Mouse (Mus musculus) frontal cortex, adult 2 months (tissue): ENCODE data around the gene Rab3b. TPM values are rescaled to one million over a fixed set of nuclear protein-coding genes. Genes with fewer than 3 reads are reported as not detected.
"Not testable (repeated sequence)": the region's sequence is repeated elsewhere in the genome, so short reads cannot be mapped to it uniquely, and the experiment has no call there.

Source experiments
- DNase-seq, 2 experiments: peaks; one replicate each; pipeline ENCODE4 v3.0.0; 2022; ENCODE audit warnings: low spot score in 1 of 2; ENCODE audit errors: extremely low spot score in 1 of 2
- polyA plus RNA-seq: library from polyadenylated mRNA; depleted of rRNA; stranded (reverse); fragments of >200 nt; gene quantifications from 2 replicates; pipeline ENCODE4 v1.2.3, GENCODE M21; 2012

Rab3b gene
- polyA plus RNA-seq, 1 experiment = 188 TPM

GRCm38 (mm10) chr4:108887456-108887855 lies 8.6 kb downstream of the Rab3b start:
- no peak for DNase-seq

GRCm38 (mm10) chr4:108890876-108891275 lies 12.0 kb downstream of the Rab3b start:
- DNase-seq = peak in 1 of 2 experiments; percentile 48

GRCm38 (mm10) chr4:108900421-108900820 lies 21.6 kb downstream of the Rab3b start:
- no peak for DNase-seq

- DNase-seq = no peak
These were observed 24.0 kb downstream of the Rab3b start for GRCm38 (mm10) chr4:108902886-108903285.

- no peak for DNase-seq
These were observed 24.5 kb downstream of the Rab3b start for GRCm38 (mm10) chr4:108903346-108903745.

GRCm38 (mm10) chr4:108904076-108904475 lies 25.2 kb downstream of the Rab3b start:
- DNase-seq = no peak

- DNase-seq = no peak
These were observed 25.9 kb downstream of the Rab3b start for GRCm38 (mm10) chr4:108904790-108905189.

- peak; percentile 42 to 64 for DNase-seq
These were observed 27.0 kb downstream of the Rab3b start for GRCm38 (mm10) chr4:108905859-108906258.

- DNase-seq = no peak
These were observed 28.6 kb downstream of the Rab3b start for GRCm38 (mm10) chr4:108907475-108907874.

GRCm38 (mm10) chr4:108909872-108910425 lies 31.1 kb downstream of the Rab3b start:
- peak in 1 of 2 experiments; percentile 43 for DNase-seq

GRCm38 (mm10) chr4:108911866-108912265 lies 33.0 kb downstream of the Rab3b start:
- DNase-seq = no peak

GRCm38 (mm10) chr4:108913180-108913579 lies 34.3 kb downstream of the Rab3b start:
- DNase-seq = no peak

GRCm38 (mm10) chr4:108914391-108914790 lies 35.5 kb downstream of the Rab3b start:
- no peak for DNase-seq

GRCm38 (mm10) chr4:108915101-108915500 lies 36.2 kb downstream of the Rab3b start:
- peak in 1 of 2 experiments; percentile 33 for DNase-seq

GRCm38 (mm10) chr4:108917654-108918053 lies 38.8 kb downstream of the Rab3b start:
- no peak for DNase-seq

- not testable (repeated sequence) for DNase-seq
These were observed 49.1 kb downstream of the Rab3b start for GRCm38 (mm10) chr4:108927945-108928344.

GRCm38 (mm10) chr4:108933163-108933562 lies 54.3 kb downstream of the Rab3b start:
- DNase-seq = no peak

GRCm38 (mm10) chr4:108934856-108935255 lies 56.0 kb downstream of the Rab3b start:
- DNase-seq = no peak

GRCm38 (mm10) chr4:108937848-108938771 lies 59.2 kb downstream of the Rab3b start:
- peak; percentile 34 to 62 for DNase-seq

- DNase-seq = no peak
These were observed 62.0 kb downstream of the Rab3b start for GRCm38 (mm10) chr4:108940681-108941473.

- DNase-seq = no peak
These were observed 63.3 kb downstream of the Rab3b start for GRCm38 (mm10) chr4:108942171-108942570.
